Mouse (Mus musculus) mesoderm, embryonic 11.5 days (tissue): ENCODE results near the gene Ccdc88b.
A peak's percentile ranks its signal among the peaks of the same experiment; 100 is the strongest.
"Not testable (repeated sequence)": the region's sequence is repeated elsewhere in the genome, so short reads cannot be mapped to it uniquely, and the experiment has no call there.

Experiments used
- DNase-seq: peaks from one replicate; pipeline ENCODE4 v3.0.0-alpha.2; 2012; ENCODE audit warnings: low read depth, low spot score

Gene Ccdc88b

GRCm38 (mm10) chr19:6858031-6858430 lies at the start of gene Ccdc88b:
Ccdc88b (minus strand) TSS chr19:6858211.
- no peak for DNase-seq

GRCm38 (mm10) chr19:6907094-6907493 lies 49.1 kb upstream of the Ccdc88b start:
- no peak for DNase-seq

GRCm38 (mm10) chr19:6906199-6906598 lies 48.2 kb upstream of the Ccdc88b start:
- no peak for DNase-seq

GRCm38 (mm10) chr19:6905498-6906159 lies 47.6 kb upstream of the Ccdc88b start:
- DNase-seq = no peak

- DNase-seq = no peak
These were observed 46.8 kb upstream of the Ccdc88b start for GRCm38 (mm10) chr19:6904846-6905245.

- no peak for DNase-seq
These were observed 45.0 kb upstream of the Ccdc88b start for GRCm38 (mm10) chr19:6903031-6903430.

GRCm38 (mm10) chr19:6899641-6900040 lies 41.6 kb upstream of the Ccdc88b start:
- no peak for DNase-seq

- not testable (repeated sequence) for DNase-seq
These were observed 37.7 kb upstream of the Ccdc88b start for GRCm38 (mm10) chr19:6895608-6896305.

- DNase-seq = no peak
These were observed 35.9 kb upstream of the Ccdc88b start for GRCm38 (mm10) chr19:6893731-6894451.

- no peak for DNase-seq
These were observed 34.5 kb upstream of the Ccdc88b start for GRCm38 (mm10) chr19:6892512-6892911.

GRCm38 (mm10) chr19:6877965-6878364 lies 20.0 kb upstream of the Ccdc88b start:
- DNase-seq = no peak

- no peak for DNase-seq
These were observed 18.8 kb upstream of the Ccdc88b start for GRCm38 (mm10) chr19:6876799-6877198.

- DNase-seq = no peak
These were observed 17.8 kb upstream of the Ccdc88b start for GRCm38 (mm10) chr19:6875834-6876233.

- no peak for DNase-seq
These were observed 16.2 kb upstream of the Ccdc88b start for GRCm38 (mm10) chr19:6874257-6874656.

- no peak for DNase-seq
These were observed 14.7 kb upstream of the Ccdc88b start for GRCm38 (mm10) chr19:6872701-6873100.

GRCm38 (mm10) chr19:6871574-6872271 lies 13.7 kb upstream of the Ccdc88b start:
- no peak for DNase-seq

GRCm38 (mm10) chr19:6869355-6869754 lies 11.3 kb upstream of the Ccdc88b start:
- peak; percentile 50 for DNase-seq

- no peak for DNase-seq
These were observed 3.4 kb upstream of the Ccdc88b start for GRCm38 (mm10) chr19:6861451-6861850.

- no peak for DNase-seq
These were observed 2.7 kb upstream of the Ccdc88b start for GRCm38 (mm10) chr19:6860706-6861105.

- no peak for DNase-seq
These were observed 2.0 kb upstream of the Ccdc88b start for GRCm38 (mm10) chr19:6859971-6860370.

- no peak for DNase-seq
These were observed 1.1 kb upstream of the Ccdc88b start for GRCm38 (mm10) chr19:6859032-6859651.
